Mouse (Mus musculus): Measurements from ENCODE around the gene Srsf5. TPM values are rescaled to one million over a fixed set of nuclear protein-coding genes. Genes with fewer than 3 reads are reported as not detected.

Gene Srsf5
- polyA plus RNA-seq, 1 experiment from 2014 or later, result 283 TPM

- H3K27ac ChIP-seq (replicated peaks), result no peak overlapping the region
- WGBS, result 70% methylated on average over 3 of the region's 3 CpGs
- no peak for DNase-seq (ENCODE audit: low spot score)
Observed at GRCm38 (mm10) chr12:80931402-80932140, 13.7 kb upstream of the Srsf5 start.

GRCm38 (mm10) chr12:80932865-80933264, 12.4 kb upstream of the Srsf5 start:
- Histone ChIP-seq H3K4me3 (ENCODE audit: low read depth, low read length) (no peak overlapping the region), H3K4me1 (replicated peaks; ENCODE audit: control insufficient read depth, insufficient read depth) (no peaks in the 10 kb centered on the region), H3K27ac (replicated peaks) (no peak overlapping the region), H3K27me3 (ENCODE audit: control insufficient read depth, insufficient read depth, low read length) (no peaks in the 10 kb centered on the region), H3K4me2 (replicated peaks; ENCODE audit: low read depth) (no peak overlapping the region), H3K9me3 (ENCODE audit: control insufficient read depth, low read length) (no peaks in the 10 kb centered on the region), H3K36me3 (ENCODE audit: control insufficient read depth, insufficient read depth, low read length) (no peaks in the 10 kb centered on the region), H3K9ac (ENCODE audit: low read length) (no peak overlapping the region)
- WGBS, result 65% methylated on average over 1 of the region's 1 CpGs
- no peak for TF ChIP-seq CTCF (IDR thresholded peaks at IDR 0.05; ENCODE audit: low read depth)
- TF ChIP-seq EP300 (optimal IDR thresholded peaks at IDR 0.05), result no peak
- DNase-seq (ENCODE audit: low spot score), result no peak
- ATAC-seq (ENCODE audit: low FRiP score, low TSS enrichment), result no peak

More at GRCm38 (mm10) chr12:80931402-80932140, 13.7 kb upstream of the Srsf5 start:
- H3K9me3 ChIP-seq (ENCODE audit: control insufficient read depth, low read length), result no peaks in the 10 kb centered on the region
- no peak overlapping the region for H3K4me3 ChIP-seq (ENCODE audit: low read depth, low read length)
- no peak overlapping the region for H3K9ac ChIP-seq (ENCODE audit: low read length)
- no peaks in the 10 kb centered on the region for H3K27me3 ChIP-seq (ENCODE audit: control insufficient read depth, insufficient read depth, low read length)
- no peaks in the 10 kb centered on the region for H3K36me3 ChIP-seq (ENCODE audit: control insufficient read depth, insufficient read depth, low read length)
- no peaks in the 10 kb centered on the region for H3K4me1 ChIP-seq (replicated peaks; ENCODE audit: control insufficient read depth, insufficient read depth)
- no peak overlapping the region for H3K4me2 ChIP-seq (replicated peaks; ENCODE audit: low read depth)
- ATAC-seq (ENCODE audit: low FRiP score, low TSS enrichment), result 0 out of 2 replicates have a peak, but pooled peaks have one; percentile 26
- TF ChIP-seq EP300 (optimal IDR thresholded peaks at IDR 0.05) (no peak), CTCF (IDR thresholded peaks at IDR 0.05; ENCODE audit: low read depth) (no peak)

DNA sequence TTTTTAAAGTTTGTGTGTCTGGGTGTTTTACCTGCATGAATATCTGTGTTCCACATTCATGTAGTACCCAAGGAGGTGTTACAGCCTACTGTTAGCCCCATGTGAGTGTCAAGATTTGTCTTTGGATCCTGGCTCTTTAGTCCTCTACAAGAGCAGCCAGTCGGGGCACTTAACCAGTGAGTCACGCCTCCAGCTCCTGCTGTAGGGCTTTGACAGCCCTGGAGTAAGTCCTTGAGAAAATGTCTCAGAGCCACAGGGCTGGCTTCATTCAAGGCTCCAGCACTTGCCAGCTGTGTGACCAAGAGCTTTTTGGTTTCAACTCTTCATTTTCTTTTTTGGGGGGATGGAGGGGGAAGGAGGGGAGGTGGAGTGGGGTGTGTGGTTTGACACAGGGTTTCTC, 8.6 kb upstream of the Srsf5 start:
- no peak overlapping the region for H3K9ac ChIP-seq (ENCODE audit: low read length)
- DNase-seq (ENCODE audit: low spot score) (no peak), ATAC-seq (ENCODE audit: low FRiP score, low TSS enrichment) (no peak)
- no peaks in the 10 kb centered on the region for H3K36me3 ChIP-seq (ENCODE audit: control insufficient read depth, insufficient read depth, low read length)
- H3K4me1 ChIP-seq (replicated peaks; ENCODE audit: control insufficient read depth, insufficient read depth), result no peaks in the 10 kb centered on the region
- no peaks in the 10 kb centered on the region for H3K27me3 ChIP-seq (ENCODE audit: control insufficient read depth, insufficient read depth, low read length)
- TF ChIP-seq CTCF (IDR thresholded peaks at IDR 0.05; ENCODE audit: low read depth), result no peak
- no peak for TF ChIP-seq EP300 (optimal IDR thresholded peaks at IDR 0.05)
- no peak overlapping the region for H3K4me2 ChIP-seq (replicated peaks; ENCODE audit: low read depth)
- no peaks in the 10 kb centered on the region for H3K9me3 ChIP-seq (ENCODE audit: control insufficient read depth, low read length)
- WGBS, result 63% methylated on average over 2 of the region's 2 CpGs
- H3K27ac ChIP-seq (replicated peaks), result peak overlapping the region; percentile 81
- no peak overlapping the region for H3K4me3 ChIP-seq (ENCODE audit: low read depth, low read length)

GRCm38 (mm10) chr12:80937331-80938029, 7.8 kb upstream of the Srsf5 start:
- Histone ChIP-seq H3K4me1 (replicated peaks; ENCODE audit: control insufficient read depth, insufficient read depth) (no peaks in the 10 kb centered on the region), H3K9me3 (ENCODE audit: control insufficient read depth, low read length) (no peaks in the 10 kb centered on the region), H3K27ac (replicated peaks) (peak overlapping the region; percentile 81), H3K9ac (ENCODE audit: low read length) (no peak overlapping the region), H3K27me3 (ENCODE audit: control insufficient read depth, insufficient read depth, low read length) (no peaks in the 10 kb centered on the region), H3K36me3 (ENCODE audit: control insufficient read depth, insufficient read depth, low read length) (no peaks in the 10 kb centered on the region), H3K4me2 (replicated peaks; ENCODE audit: low read depth) (no peak overlapping the region), H3K4me3 (ENCODE audit: low read depth, low read length) (no peak overlapping the region)
- 55% methylated on average over 9 of the region's 9 CpGs for WGBS
- TF ChIP-seq EP300 (optimal IDR thresholded peaks at IDR 0.05) (no peak), CTCF (IDR thresholded peaks at IDR 0.05; ENCODE audit: low read depth) (no peak)
- ATAC-seq (ENCODE audit: low FRiP score, low TSS enrichment) (peak; percentile 63; the same call in 1 of the 2 replicates), DNase-seq (ENCODE audit: low spot score) (no peak)

DNA sequence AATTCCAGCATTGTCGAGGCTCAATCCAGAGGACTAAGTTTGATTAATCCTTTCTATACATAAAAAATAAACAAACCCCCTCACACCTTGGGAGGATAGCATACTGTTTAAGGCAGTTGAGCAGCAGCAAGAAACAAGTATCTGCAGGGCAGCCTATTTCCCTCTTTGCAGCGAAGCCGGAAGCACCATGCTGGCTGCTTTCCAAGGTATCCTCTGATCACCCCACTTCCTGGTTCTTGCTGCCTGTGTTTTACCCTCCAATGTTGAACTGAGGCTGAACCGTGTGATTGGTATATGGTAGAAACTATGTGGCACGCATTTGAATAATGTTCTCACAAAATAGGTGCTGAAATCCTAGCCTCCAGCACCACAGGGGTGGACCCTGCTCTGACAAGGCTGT, 6.7 kb upstream of the Srsf5 start:
- DNase-seq (ENCODE audit: low spot score), result peak; percentile 82
- H3K9me3 ChIP-seq (ENCODE audit: control insufficient read depth, low read length), result no peaks in the 10 kb centered on the region
- H3K4me2 ChIP-seq (replicated peaks; ENCODE audit: low read depth), result no peak overlapping the region
- ATAC-seq (ENCODE audit: low FRiP score, low TSS enrichment), result peak; percentile 52
- no peaks in the 10 kb centered on the region for H3K27me3 ChIP-seq (ENCODE audit: control insufficient read depth, insufficient read depth, low read length)
- 14% methylated on average over 5 of the region's 5 CpGs for WGBS
- H3K4me1 ChIP-seq (replicated peaks; ENCODE audit: control insufficient read depth, insufficient read depth), result no peaks in the 10 kb centered on the region
- TF ChIP-seq EP300 (optimal IDR thresholded peaks at IDR 0.05) (no peak), CTCF (IDR thresholded peaks at IDR 0.05; ENCODE audit: low read depth) (no peak)
- peak overlapping the region; percentile 13 for H3K27ac ChIP-seq (replicated peaks)
- H3K4me3 ChIP-seq (ENCODE audit: low read depth, low read length), result no peak overlapping the region
- no peaks in the 10 kb centered on the region for H3K36me3 ChIP-seq (ENCODE audit: control insufficient read depth, insufficient read depth, low read length)
- H3K9ac ChIP-seq (ENCODE audit: low read length), result no peak overlapping the region

- WGBS, result 73% methylated on average over 4 of the region's 4 CpGs
- no peaks in the 10 kb centered on the region for H3K27me3 ChIP-seq (ENCODE audit: control insufficient read depth, insufficient read depth, low read length)
- H3K4me1 ChIP-seq (replicated peaks; ENCODE audit: control insufficient read depth, insufficient read depth), result no peaks in the 10 kb centered on the region
- H3K27ac ChIP-seq (replicated peaks), result peak overlapping the region; percentile 13
- H3K36me3 ChIP-seq (ENCODE audit: control insufficient read depth, insufficient read depth, low read length), result no peaks in the 10 kb centered on the region
- H3K9me3 ChIP-seq (ENCODE audit: control insufficient read depth, low read length), result no peaks in the 10 kb centered on the region
- H3K4me3 ChIP-seq (ENCODE audit: low read depth, low read length), result no peak overlapping the region
- no peak overlapping the region for H3K4me2 ChIP-seq (replicated peaks; ENCODE audit: low read depth)
- no peak overlapping the region for H3K9ac ChIP-seq (ENCODE audit: low read length)
- ATAC-seq (ENCODE audit: low FRiP score, low TSS enrichment) (peak; percentile 5; the same call in 1 of the 2 replicates), DNase-seq (ENCODE audit: low spot score) (no peak)
- TF ChIP-seq CTCF (IDR thresholded peaks at IDR 0.05; ENCODE audit: low read depth), result no peak
- no peak for TF ChIP-seq EP300 (optimal IDR thresholded peaks at IDR 0.05)
Observed at GRCm38 (mm10) chr12:80939165-80939564, 6.1 kb upstream of the Srsf5 start.

Data from stomach, postnatal 0 days (tissue).